Mouse (Mus musculus): ENCODE data around the gene Ano8.

Gene Ano8

DNA sequence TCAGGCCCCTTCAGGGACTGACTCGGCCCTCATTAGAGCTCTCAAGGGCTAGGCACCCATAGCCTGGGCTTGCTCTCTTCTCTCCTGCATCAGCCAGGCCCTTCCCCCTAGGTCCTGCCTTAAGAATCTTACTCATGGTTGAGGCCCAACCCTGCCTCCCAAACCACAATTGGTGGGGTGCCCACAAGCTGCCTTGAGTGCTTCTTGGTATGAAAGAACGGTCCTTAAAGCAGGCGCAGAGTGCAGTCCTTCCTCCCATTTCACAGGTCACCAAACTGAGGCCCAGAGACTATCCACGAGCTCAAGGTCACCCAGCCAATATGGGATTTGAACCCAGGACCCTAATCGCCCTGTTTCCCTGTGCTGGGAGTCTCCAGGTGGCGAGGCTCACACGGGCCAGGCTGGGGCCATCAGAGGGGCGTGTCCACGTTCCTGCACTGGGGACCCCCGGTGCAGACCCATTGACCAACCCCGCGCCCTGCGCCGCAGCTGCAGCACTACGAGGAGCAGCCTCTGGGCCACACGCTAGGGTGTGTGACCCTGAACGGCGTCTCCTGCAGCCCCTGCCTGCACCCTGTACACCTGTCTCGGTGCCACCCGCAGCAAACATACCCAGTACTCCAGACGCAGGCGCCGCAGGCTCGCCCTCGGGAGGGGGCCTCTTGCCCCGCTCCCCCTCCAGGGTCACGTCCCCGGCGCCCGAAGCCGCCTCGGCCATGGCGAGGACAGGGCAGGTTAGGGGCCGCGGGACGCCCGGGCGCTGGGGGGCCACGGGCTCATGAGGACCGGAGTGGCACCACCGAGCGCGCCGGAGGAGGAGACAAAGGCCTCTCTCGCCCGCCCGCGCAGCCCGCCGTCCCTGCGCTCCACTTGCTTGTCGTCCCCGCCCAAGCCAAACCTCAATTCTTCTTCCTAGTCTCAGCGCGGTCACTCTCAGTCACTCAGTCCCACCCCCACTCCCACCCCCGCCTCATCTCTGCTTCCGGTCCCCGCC is at the start of gene Ano8:
TSS of gene Ano8 (minus strand) at position 822 of the 994 bp plus-strand sequence.
- DNase-seq: peak; percentile 90

DNA sequence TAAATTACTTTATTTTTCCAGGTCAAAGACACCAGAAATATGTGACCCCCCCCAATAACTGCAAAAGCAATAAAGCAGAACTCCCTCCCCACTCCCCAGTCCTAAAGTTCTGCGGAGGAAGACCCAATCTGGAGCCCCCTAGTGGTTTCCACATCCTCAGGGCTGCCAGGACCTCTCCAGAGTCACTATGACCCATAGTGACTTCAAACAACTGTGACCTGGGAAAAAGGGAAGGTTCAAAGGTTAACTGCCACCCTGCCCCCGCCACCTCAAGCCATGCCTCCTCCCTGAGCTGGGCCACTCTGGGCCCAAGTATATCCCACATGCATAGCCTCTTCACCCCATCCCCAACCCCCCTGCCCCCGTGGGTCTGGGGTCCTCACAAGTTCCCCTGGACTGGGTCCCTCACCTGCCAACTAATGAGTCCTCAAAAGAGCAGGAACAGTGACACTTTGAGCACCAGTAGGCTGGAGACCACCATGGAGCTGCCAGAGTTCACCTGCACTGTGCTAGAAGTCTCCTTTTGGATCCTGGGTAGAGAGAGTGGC is 48.6 kb upstream of the Ano8 start:
- DNase-seq: no peak

DNA sequence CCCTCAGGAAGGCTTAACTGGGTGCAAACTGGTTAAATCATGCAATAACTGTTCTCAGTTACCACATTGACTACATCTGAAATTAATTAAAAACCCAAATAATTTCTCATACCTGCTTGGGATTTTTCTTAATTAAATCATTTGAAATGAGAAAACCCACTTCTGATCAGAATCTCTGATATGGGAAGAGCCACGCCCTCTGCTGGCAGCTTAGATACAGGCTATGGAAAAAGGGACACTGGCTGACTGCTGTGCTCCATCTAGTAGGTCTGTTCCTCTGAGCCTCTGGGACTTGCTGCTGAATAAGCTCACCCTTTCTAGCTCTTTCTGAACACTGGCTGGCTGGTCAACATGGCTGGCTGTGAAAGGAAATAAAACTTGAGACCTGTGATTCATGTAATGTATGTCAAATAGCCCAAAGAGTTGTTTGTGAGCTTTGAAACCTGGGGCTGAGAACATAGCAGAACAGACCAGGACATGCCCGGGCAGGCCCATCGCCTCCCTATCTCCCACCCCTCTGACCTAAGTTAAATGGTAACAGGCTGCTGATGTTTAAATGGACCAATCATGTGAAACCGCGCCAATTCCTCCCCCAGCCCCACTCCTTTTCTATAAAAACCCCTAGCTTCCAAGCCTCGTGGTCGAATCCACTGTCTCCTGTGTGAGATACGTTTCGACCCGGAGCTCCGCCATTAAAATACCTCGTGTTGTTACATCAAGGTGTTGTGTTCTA is 45.1 kb upstream of the Ano8 start:
- DNase-seq: peak; percentile 56

DNA sequence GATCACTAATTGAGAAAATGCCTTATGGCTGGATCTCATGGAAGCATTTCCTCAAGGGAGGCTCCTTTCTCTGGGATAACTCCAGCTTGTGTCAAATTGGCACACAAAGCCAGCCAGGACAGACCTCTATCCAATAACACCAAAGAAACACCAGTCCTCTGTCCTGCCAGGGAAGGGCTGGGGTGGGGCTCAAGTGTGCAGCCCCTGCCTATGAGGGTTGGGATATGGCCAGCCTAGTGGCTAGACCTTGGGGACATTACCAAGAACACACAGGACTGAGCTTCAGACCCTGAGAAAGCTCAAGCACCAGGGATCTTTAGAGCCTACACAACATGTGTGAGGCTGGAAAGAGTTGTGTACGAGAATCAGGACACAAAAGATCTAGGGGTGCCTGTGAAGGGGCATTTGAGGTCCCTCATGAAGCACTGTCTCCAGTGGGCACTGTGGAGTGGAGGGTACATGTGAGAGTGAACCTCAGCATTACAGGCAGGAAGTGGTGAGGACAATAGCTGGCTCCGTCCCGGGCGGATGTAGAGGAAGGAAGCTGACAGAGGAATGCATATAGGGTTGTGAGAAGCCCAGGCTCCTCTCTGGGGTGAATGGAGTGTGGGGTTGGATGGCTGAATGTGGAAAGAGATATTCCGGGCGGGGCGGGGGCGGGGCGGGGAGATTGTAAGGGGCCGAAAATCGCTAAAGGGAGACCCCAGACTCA is 42.8 kb upstream of the Ano8 start:
- DNase-seq: peak; percentile 62

DNA sequence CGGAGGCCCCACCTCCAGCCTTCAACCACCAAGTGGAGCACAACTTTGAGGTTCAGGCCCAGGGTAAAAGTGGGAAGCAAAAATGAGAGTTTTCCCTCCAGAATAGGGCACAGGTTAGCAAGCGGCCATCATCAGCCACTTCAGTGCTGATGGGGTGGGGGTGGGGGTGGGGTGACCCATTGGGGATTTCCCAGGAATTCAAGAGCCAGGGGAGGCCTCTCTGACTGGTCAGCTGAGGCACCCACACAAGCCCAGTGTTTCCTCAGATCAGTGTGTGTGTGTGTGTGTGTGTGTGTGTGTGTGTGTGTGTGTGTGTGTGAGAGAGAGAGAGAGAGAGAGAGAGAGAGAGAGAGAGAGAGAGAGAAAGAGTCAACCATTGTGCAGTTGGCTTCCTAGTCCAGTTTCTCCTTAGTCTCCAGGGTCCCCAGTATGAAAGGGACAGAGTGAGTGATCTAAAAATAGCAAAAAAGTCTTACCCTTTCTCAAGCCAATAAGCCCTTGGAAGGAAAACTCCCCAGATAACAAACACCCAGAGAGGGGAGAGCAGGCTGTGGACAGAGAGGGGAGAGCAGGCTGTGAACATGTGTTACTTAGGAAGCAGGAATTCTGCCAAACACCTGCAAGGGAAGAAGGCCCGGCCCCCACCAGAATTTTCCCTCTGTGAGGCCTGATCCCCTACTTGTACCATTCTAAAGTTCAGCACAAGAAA is 41.6 kb upstream of the Ano8 start:
- DNase-seq: no peak

DNA sequence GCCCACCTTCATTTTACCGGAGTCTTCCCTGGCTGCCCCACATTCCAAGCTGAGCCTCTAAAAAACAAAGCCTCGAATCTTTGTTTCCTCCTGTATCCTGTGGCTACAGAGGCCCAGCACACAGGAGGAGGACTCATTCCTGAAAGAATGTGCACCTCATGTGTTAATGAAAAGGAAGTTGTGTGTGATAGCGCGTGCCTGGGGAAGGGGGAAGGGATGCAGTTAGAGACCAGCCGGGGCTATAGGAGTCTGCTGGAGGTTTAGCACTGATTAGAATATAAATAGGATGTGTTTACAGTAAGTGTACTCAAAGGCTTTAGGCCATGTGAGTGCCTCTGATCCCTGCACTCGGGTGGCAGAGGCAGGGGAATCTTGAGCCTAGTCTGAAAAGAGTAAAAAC is 40.5 kb upstream of the Ano8 start:
- no peak for DNase-seq

DNA sequence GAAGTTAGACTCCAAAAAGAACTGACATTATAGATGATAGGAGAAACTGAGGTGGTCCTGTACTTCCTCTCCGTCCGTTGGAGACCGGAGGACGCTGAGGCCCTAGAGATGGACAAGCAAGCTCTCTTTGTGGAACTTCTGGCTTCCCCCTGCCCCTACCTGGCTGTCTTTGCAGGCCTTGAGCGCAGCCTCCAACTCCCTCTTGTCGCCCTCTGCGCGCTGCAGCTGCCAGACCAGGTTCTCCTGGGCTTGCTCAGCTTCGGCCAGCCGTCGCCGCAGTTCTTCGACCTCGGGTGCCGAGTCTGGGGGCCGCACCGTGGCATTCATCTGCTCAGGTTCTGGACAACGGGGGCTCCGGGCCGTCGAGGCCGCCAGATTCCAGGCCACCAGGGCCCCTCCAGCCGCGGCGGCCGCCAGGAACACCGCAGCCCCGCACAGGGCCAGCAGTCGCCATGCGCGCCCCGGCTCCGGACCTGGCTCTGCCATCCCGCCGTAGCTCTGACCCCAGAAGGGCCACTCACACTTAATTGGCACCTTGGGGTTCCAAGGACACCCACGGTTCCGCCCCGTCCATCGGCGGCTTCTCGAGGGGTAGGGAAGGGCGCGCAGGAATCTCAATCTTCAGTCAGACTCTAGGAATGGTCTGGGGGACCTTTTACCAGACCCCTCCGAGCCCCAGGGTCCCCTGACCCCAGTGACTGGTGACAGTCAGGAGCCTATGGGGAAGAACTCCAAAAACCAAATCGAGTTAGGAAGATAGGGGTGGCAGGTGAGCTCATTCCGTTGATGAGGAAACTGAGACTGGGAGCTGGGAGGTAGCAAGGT is 39.7 kb upstream of the Ano8 start, which contains the start of gene Ccdc194:
TSS of gene Ccdc194 (minus strand) at position 486 of the 825 bp plus-strand sequence.
- DNase-seq: no peak

DNA sequence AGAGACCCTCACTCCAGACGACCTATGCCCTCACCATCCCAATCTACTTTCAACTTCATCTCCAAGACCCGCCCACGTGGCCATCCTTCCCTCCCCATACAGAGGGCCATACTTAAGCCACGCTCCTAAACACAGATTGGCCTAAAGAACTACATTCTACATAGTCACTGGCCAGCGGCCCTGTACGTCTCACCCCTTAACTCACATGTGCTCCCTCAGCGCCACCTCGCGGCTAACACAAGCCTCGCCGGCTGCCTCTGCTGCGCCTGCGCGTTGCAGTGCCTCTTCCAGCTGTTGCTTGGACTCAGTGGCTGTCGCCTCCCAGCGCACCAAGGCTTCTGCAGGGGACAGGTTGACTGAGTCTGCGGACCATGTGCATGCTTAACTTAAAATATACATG is 35.9 kb upstream of the Ano8 start:
- DNase-seq: peak; percentile 96

DNA sequence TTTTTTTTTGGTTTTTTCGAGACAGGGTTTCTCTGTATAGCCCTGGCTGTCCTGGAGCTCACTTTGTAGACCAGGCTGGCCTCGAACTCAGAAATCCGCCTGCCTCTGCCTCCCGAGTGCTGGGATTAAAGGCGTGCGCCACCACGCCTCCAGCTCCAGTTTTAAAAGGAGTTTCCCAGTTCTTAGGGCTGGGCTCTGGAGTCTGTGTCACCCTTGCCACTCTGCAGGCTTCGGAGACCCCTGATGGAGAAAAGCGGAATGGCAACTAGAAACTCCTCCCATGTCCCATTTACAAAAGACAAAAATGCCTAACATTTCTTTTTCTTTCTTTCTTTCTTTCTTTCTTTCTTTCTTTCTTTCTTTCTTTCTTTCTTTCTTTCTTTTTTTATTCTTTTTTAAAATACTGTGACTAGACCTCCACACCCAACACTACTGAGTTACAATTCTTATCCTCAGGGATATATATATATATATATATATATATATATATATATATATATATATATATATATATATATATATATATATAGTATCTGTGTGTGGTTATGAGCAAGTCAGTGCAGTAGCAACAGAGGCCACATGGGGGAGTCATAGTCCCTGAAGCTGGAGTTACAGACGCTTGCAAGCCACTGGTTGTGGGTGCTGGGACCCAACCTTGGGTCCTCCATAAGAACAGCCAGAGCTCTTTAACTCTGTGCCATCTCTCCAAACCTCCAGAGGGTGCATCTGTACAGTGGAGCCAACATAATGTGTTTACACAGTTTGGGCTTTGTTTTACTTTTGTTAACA is 33.5 kb upstream of the Ano8 start:
- peak; percentile 81 for DNase-seq

DNA sequence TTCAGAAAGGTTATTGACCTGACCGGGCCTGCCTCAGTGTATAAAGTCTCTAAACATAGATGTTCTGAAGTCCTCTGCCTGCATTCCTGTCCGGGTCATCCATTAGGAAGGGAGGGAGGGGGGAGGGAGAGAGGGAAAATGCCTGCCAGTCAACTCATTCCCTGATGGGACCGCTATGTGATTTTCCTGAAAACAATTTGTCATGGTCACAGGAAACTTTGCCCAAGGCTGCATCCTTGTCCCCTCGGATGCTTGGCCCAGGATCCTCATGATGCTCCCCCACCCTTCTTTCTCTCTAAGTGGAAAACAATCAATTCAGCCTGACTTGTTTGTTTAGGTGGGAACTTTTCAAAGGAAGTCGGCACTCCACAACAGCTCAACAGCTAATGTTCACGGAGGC is 31.0 kb upstream of the Ano8 start:
- DNase-seq: peak; percentile 65

DNA sequence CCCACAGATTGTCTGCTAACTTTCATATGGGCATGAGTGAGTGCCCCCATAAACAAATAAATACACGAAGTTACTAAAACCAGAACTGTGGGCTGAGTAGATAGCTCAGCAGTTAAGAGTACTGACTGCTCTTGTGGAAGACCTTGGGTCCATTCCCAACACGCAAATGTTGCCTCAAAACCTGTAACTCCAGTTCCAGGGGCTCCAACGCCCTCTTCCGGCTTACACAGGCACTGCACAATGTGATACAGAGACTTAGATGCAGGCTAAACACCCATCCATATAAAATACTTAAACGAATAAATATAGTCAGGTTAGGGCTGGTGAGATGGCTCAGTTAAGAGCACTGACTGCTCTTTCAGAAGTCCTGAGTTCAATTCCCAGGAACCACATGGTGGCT is 29.3 kb upstream of the Ano8 start:
- no peak for DNase-seq

DNA sequence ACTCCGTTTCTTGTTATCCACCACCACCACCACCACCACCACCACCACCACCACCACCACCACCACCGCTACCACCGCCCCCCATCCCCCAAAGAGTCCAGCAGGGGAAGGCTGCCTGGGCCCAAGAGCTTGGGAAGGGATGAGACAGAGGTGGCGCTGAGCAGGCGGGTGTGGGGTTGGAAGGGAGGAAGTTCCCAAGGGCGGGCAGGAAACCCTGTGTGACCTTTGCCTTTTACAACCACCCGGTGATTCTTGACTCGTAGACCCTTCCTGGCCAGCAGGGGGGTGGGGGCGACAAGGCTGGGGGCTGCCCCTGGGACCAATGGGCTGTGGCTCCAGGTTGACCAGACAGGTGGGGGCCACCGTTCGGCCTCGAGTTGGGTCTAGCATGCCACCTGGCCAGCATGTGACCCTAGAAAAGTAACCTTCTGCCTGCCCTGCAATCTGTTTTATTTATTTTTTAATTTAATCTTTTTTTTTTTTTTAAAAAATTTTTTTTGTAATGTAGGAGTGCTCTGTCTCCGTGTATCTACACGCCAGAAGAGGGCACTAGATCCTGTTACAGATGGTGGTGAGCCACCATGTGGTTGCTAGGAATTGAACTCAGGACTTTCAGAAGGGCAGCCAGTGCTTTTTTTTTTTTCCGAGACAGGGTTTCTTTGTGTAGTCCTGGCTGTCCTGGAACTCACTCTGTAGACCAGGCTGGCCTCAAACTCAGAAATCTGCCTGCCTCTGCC is 27.4 kb upstream of the Ano8 start:
- DNase-seq: peak; percentile 63

DNA sequence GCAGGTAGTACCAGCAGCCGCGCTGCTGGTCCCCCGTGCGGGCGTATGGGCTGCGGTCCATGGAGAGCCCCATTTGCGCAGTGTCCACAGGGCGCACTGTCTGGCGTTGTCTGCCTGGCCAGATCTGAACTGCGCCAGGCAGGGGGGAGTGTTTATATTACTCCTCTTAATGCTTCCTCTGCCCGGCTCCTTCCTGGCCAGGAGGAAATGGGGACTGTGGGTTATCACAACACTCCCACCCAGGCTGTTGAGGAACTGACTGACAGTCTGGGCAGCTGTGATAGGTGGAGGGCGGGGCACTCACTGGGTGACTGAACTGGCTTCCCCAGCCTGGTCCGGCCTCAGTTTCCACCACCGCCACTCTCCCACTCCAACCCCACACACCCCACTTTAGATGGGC is 25.9 kb upstream of the Ano8 start, which contains the start of gene Plvap:
TSS of gene Plvap (minus strand) at position 109 of the 400 bp plus-strand sequence.
- DNase-seq: peak; percentile 71

DNA sequence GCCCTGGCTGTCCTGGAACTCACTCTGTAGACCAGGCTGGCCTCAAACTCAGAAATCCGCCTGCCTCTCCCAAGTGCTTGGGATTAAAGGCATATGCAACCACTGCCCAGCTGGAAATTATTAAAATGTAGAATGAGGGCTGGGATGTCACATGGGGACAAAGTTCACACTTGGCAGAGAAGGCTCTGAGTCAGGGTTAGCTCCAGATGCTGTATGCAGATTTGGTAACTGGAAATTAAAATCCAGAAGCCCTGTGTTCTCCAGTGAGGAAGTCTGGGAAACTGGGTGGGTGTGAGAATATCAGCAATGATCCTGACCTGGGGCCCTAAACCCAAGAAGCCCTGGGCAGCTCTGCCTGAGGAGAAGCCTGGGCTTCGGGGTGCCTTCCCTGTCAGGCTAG is 23.6 kb upstream of the Ano8 start:
- DNase-seq: no peak

DNA sequence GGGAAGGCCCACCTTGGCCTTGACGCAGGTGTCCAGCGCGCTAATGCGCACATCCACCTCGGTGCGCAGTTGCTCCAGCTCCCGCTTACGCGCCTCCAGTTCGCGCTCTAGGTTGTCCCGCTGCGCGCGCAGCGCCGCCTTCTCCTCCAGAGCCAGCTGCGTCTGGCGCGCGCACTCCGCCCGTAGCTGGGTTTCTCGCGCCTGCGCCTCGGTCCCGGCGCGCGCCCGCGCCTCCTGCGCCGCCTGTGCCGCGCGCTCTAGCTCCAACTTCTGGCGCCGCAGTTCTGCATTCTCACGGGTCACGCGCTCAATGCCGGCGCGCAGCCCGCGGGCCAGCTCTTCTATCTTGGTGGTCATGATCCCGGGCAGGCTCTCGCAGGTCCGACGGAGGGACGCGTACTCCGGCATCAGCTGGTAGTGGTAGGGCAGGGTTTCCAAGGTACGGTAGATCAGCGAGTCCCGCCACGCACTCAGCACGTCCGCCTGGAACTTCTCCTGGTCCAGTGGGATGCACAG is 21.9 kb upstream of the Ano8 start:
- peak; percentile 90 for DNase-seq

DNA sequence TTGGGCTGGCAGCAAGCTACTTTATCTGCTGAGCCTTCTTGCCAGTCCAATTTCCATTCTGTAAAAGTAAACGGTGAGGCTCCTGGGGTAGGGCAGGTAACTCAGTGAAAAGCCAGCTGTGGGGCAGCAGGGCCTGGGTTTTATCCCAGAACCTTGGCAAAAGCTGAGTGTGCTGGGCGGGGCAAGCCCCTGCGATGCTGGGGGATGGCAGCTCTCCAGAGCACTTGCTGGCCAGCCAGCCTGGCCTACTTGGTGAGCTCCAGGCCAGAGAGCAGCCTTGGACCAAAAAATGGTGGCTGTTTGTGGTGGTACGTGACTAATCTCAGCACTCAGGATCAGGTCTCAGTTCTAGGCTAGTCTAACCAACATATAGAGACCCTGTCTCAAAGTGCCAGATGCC is 20.2 kb upstream of the Ano8 start:
- no peak for DNase-seq

DNA sequence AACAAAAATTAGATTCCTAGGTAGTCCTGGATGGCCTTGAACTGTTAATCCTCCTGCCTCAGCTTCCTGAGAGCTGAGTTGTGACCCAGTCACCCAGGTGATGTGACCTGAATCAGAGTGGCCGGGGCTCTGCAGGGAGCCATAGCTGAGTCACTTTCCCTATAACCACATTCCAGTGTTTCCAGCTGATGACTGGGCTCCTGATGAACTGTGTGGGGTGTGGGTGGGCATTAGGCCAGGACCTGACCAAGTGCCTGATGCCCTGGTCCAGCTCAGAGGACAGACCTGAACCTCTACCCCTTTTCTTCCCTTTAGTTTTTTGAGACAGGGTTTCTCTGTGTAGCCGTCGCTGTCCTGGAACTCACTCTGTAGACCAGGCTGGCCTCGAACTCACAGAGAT is 19.6 kb upstream of the Ano8 start:
- DNase-seq: no peak

DNA sequence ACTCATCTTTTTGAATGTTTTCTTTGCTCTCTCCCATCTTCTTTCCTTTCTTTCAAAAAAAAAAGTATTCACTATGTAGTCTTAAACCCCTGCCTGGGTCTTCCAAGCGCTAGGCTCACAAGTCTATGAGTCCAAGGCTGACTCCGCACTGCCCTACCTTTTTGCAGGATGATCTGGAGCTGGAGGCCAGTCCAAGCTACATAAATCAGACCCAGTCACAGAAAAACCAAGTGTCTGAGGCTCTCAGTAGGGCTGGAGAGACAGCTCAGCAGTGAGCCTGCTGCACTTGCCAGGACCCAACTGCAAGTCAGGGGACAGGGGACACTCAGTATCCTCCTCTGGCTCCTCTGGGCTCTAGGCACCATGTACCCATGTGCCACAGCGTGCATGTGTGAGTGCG is 18.6 kb upstream of the Ano8 start:
- no peak for DNase-seq
